ENCODE assay signal across 8 mouse cellular contexts in the genomic region with DNA sequence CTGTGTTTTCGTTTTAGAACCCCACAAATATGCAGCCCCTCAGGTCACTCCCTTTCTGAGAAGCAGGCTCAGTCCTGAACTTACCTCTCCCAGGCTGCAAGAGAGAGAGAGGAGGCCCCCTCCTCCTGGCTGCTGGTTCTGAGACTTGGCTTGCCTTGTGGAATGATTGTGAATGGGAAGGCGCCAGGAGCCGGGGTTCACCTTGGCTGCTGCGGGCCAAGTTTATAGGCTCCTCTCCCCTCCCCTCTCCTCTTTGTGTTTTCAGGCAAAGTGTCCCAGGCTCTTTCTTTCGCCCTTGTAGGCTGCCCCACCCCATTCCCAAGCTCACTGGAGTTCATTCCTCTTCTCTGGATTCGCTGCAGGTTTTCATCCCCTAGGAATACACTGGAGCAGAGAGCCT. TPM values are rescaled to one million over a fixed set of nuclear protein-coding genes. Genes with fewer than 3 reads are reported as not detected.
A peak's percentile ranks its signal among the peaks of the same experiment; 100 is the strongest.
DNase-seq lines count a peak whose midpoint lies in the region; ATAC-seq and TF ChIP-seq lines count a peak whose summit lies in the region.

No protein-coding gene starts in this region.

- no peak for TF ChIP-seq POLR2A in ES-Bruce4 (IDR thresholded peaks at IDR 0.05; ENCODE audit: insufficient read depth, low read length)

- DNase-seq in cerebellum, postnatal 10 days, result peak; percentile 36 to 43
- no peak for DNase-seq in cerebellum, adult 8-10 months
- no peak for DNase-seq in heart, embryonic 10.5 days (ENCODE audit: low spot score)
- no peak for DNase-seq in liver, embryonic 11.5 days (ENCODE audit: low spot score)
- DNase-seq in urinary bladder, adult 2 months (ENCODE audit: low spot score), result no peak
- no peak for DNase-seq in cerebellum, adult 11 months
- no peak for DNase-seq in layer of hippocampus, postnatal 14 days (ENCODE audit: low spot score in 2 of 2)

- no peaks in the 10 kb centered on the region for H3K36me3 ChIP-seq in ES-Bruce4 (ENCODE audit: control insufficient read depth, insufficient read depth, low read length, poor library complexity, severe bottlenecking)
- H3K36me3 ChIP-seq in heart, embryonic 10.5 days, result no peaks in the 10 kb centered on the region
- no peaks in the 10 kb centered on the region for H3K36me3 ChIP-seq in liver, embryonic 11.5 days (ENCODE audit: control insufficient read depth, insufficient read depth, low read length)

- peak overlapping the region; percentile 82 for H3K4me3 ChIP-seq in ES-Bruce4 (ENCODE audit: low read depth, low read length)
- H3K4me3 ChIP-seq in heart, embryonic 10.5 days, result peak overlapping the region; percentile 81
- peak overlapping the region; percentile 59 for H3K4me3 ChIP-seq in liver, embryonic 11.5 days (ENCODE audit: low read depth, low read length)

- H3K4me2 ChIP-seq in liver, embryonic 11.5 days, result peak overlapping the region; percentile 98

- peak overlapping the region; percentile 47 for H3K9ac ChIP-seq in ES-Bruce4 (ENCODE audit: low read depth, poor library complexity, severe bottlenecking)
- peak overlapping the region; percentile 66 for H3K9ac ChIP-seq in liver, embryonic 11.5 days (ENCODE audit: low read depth, low read length)

- WGBS in heart, embryonic 10.5 days, result 6% methylated on average over 6 of the region's 6 CpGs
- 8% methylated on average over 6 of the region's 6 CpGs for WGBS in liver, embryonic 11.5 days

- H3K27ac ChIP-seq in ES-Bruce4 (ENCODE audit: insufficient read depth, low read length), result peak overlapping the region; percentile 71
- H3K27ac ChIP-seq in heart, embryonic 10.5 days, result peak overlapping the region; percentile 84; the same call in 1 of the 2 replicates
- no peak overlapping the region for H3K27ac ChIP-seq in liver, embryonic 11.5 days (ENCODE audit: low read depth, low read length)

- 0 out of 2 replicates have a peak, but pooled peaks have one; percentile 12 for TF ChIP-seq EP300 in ES-Bruce4 (IDR thresholded peaks at IDR 0.05; ENCODE audit: insufficient read depth, low read depth, low read length)

- no peaks in the 10 kb centered on the region for H3K27me3 ChIP-seq in ES-Bruce4 (ENCODE audit: control insufficient read depth, insufficient read depth, low read length, poor library complexity, severe bottlenecking)
- peaks cover 32% of the 10 kb centered on the region for H3K27me3 ChIP-seq in heart, embryonic 10.5 days (ENCODE audit: insufficient read depth, poor library complexity, severe bottlenecking)
- peaks cover 17% of the 10 kb centered on the region for H3K27me3 ChIP-seq in liver, embryonic 11.5 days (replicated peaks; ENCODE audit: control insufficient read depth, insufficient read depth, low read length)

- ATAC-seq in liver, embryonic 11.5 days (replicated peaks; ENCODE audit: low FRiP score), result no peak

- no peaks in the 10 kb centered on the region for H3K4me1 ChIP-seq in ES-Bruce4 (ENCODE audit: control insufficient read depth, insufficient read depth, low read length)
- H3K4me1 ChIP-seq in heart, embryonic 10.5 days, result peaks cover 33% of the 10 kb centered on the region
- peaks cover 11% of the 10 kb centered on the region for H3K4me1 ChIP-seq in liver, embryonic 11.5 days (replicated peaks; ENCODE audit: control insufficient read depth, insufficient read depth, low read length)

- H3K9me3 ChIP-seq in ES-Bruce4 (replicated peaks; ENCODE audit: control insufficient read depth, insufficient read depth, low read length, poor library complexity, severe bottlenecking), result no peaks in the 10 kb centered on the region
- no peaks in the 10 kb centered on the region for H3K9me3 ChIP-seq in heart, embryonic 10.5 days
- H3K9me3 ChIP-seq in liver, embryonic 11.5 days (ENCODE audit: control insufficient read depth, low read length), result no peaks in the 10 kb centered on the region

- no peak for TF ChIP-seq CTCF in ES-Bruce4 (IDR thresholded peaks at IDR 0.05; ENCODE audit: low read depth, low read length)

RNA-seq across cellular contexts. Expression of a gene that starts 0.8 kb away (rescaled TPM):
- 7.2 and 9.3 TPM in 2 replicates for polyA plus RNA-seq in ES-Bruce4 (2011; ENCODE audit: insufficient read depth, insufficient read length, low read depth, missing spikeins)
- polyA plus RNA-seq in heart, embryonic 10.5 days (2016; fragmentation: Nextera tagmentation; extraction: Ambion mirVana), result 3.4 and 3.7 TPM in 2 replicates
- polyA plus RNA-seq in liver, embryonic 11.5 days (2014; fragmentation: Nextera tagmentation; extraction: Ambion mirVana), result 1.8 and 2.9 TPM in 2 replicates
- 11.7 and 11.8 TPM in 2 replicates for polyA plus RNA-seq in urinary bladder, adult 2 months (2012; rRNA removed)
- total RNA-seq in layer of hippocampus, postnatal 14 days (2021), result 1 to 10 TPM; 5.1 to 6.0 TPM

RNA-seq across cellular contexts. Expression of a gene that starts 34.7 kb away (rescaled TPM):
- 3.1 and 6.3 TPM in 2 replicates for polyA plus RNA-seq in ES-Bruce4 (2011; ENCODE audit: insufficient read depth, insufficient read length, low read depth, missing spikeins)
- polyA plus RNA-seq in heart, embryonic 10.5 days (2016; fragmentation: Nextera tagmentation; extraction: Ambion mirVana), result 6.3 and 6.6 TPM in 2 replicates
- polyA plus RNA-seq in liver, embryonic 11.5 days (2014; fragmentation: Nextera tagmentation; extraction: Ambion mirVana), result 9.0 and 9.2 TPM in 2 replicates
- polyA plus RNA-seq in urinary bladder, adult 2 months (2012; rRNA removed), result 0.50 TPM in 2 replicates
- total RNA-seq in layer of hippocampus, postnatal 14 days (2021), result 1 to 10 TPM; 1.1 to 1.4 TPM

RNA-seq across cellular contexts. Expression of a gene that starts 40.6 kb away (rescaled TPM):
- 57.1 and 57.8 TPM in 2 replicates for polyA plus RNA-seq in ES-Bruce4 (2011; ENCODE audit: insufficient read depth, insufficient read length, low read depth, missing spikeins)
- polyA plus RNA-seq in heart, embryonic 10.5 days (2016; fragmentation: Nextera tagmentation; extraction: Ambion mirVana), result 35.6 and 47.2 TPM in 2 replicates
- 16.4 and 17.3 TPM in 2 replicates for polyA plus RNA-seq in liver, embryonic 11.5 days (2014; fragmentation: Nextera tagmentation; extraction: Ambion mirVana)
- polyA plus RNA-seq in urinary bladder, adult 2 months (2012; rRNA removed), result 42.6 and 65.1 TPM in 2 replicates
- under 1 TPM; 0.31 to 0.44 TPM for total RNA-seq in layer of hippocampus, postnatal 14 days (2021)

Comparison
In these comparisons a context has a peak if more than half of its experiments do, and no peak if none do; other contexts are left out.
1. DNase-seq: peak in cerebellum, postnatal 10 days (2 of 2); none in cerebellum, adult 8-10 months (single experiment), heart, embryonic 10.5 days (single experiment), liver, embryonic 11.5 days (single experiment), urinary bladder, adult 2 months (single experiment), cerebellum, adult 11 months (single experiment) and layer of hippocampus, postnatal 14 days (0 of 2).
2. Peak in every context shown above with its lines, with median percentiles within 50 percentile points of each other: H3K4me3 ChIP-seq.